Mouse (Mus musculus): ENCODE results near the gene Gpd1l. TPM values are rescaled to one million over a fixed set of nuclear protein-coding genes. Genes with fewer than 3 reads are reported as not detected.

The Gpd1l gene
- polyA plus RNA-seq, 1 experiment from 2014 or later: 30.9 TPM

- H3K36me3 ChIP-seq: no peaks in the 10 kb centered on the region
- WGBS: 72% methylated on average over 4 of the region's 4 CpGs
- no peak overlapping the region for H3K4me3 ChIP-seq
- no peaks in the 10 kb centered on the region for H3K27me3 ChIP-seq
- no peak overlapping the region for H3K4me2 ChIP-seq (replicated peaks)
- no peak overlapping the region for H3K27ac ChIP-seq (replicated peaks)
- no peaks in the 10 kb centered on the region for H3K9me3 ChIP-seq
- 0 out of 2 replicates have a peak, but pooled peaks cover 2% of the 10 kb centered on the region for H3K4me1 ChIP-seq
- H3K9ac ChIP-seq (replicated peaks): no peak overlapping the region
- no peak for ATAC-seq (replicated peaks)
Measured at GRCm38 (mm10) chr9:114885564-114885963, 48.2 kb downstream of the Gpd1l start.

GRCm38 (mm10) chr9:114881977-114882376, 51.8 kb downstream of the Gpd1l start:
- ATAC-seq (replicated peaks): no peak
- Histone ChIP-seq H3K4me3 (no peak overlapping the region), H3K27ac (replicated peaks) (no peak overlapping the region), H3K36me3 (no peaks in the 10 kb centered on the region), H3K9me3 (no peaks in the 10 kb centered on the region), H3K9ac (replicated peaks) (no peak overlapping the region), H3K4me1 (no peaks in the 10 kb centered on the region), H3K4me2 (replicated peaks) (no peak overlapping the region), H3K27me3 (no peaks in the 10 kb centered on the region)
- 82% methylated on average over 2 of the region's 2 CpGs for WGBS

GRCm38 (mm10) chr9:114855327-114855726, 78.5 kb downstream of the Gpd1l start:
- no peak overlapping the region for H3K4me2 ChIP-seq (replicated peaks)
- H3K27me3 ChIP-seq: no peaks in the 10 kb centered on the region
- H3K9me3 ChIP-seq: no peaks in the 10 kb centered on the region
- 66% methylated on average over 11 of the region's 11 CpGs for WGBS
- H3K36me3 ChIP-seq: no peaks in the 10 kb centered on the region
- no peak overlapping the region for H3K4me3 ChIP-seq
- ATAC-seq (replicated peaks): no peak
- H3K9ac ChIP-seq (replicated peaks): no peak overlapping the region
- peaks cover 7% of the 10 kb centered on the region for H3K4me1 ChIP-seq
- H3K27ac ChIP-seq (replicated peaks): no peak overlapping the region

- ATAC-seq (replicated peaks): peak; percentile 66
- Histone ChIP-seq H3K27ac (replicated peaks) (peak overlapping the region; percentile 37; the same call in 1 of the 2 replicates), H3K36me3 (no peaks in the 10 kb centered on the region), H3K4me3 (no peak overlapping the region), H3K4me2 (replicated peaks) (no peak overlapping the region), H3K27me3 (no peaks in the 10 kb centered on the region), H3K4me1 (peaks cover 7% of the 10 kb centered on the region), H3K9ac (replicated peaks) (no peak overlapping the region), H3K9me3 (no peaks in the 10 kb centered on the region)
- 65% methylated on average over 9 of the region's 9 CpGs for WGBS
Measured at GRCm38 (mm10) chr9:114854686-114855085, 79.1 kb downstream of the Gpd1l start.

GRCm38 (mm10) chr9:114853336-114853735, 80.5 kb downstream of the Gpd1l start:
- 68% methylated on average over 15 of the region's 15 CpGs for WGBS
- ATAC-seq (replicated peaks): no peak
- Histone ChIP-seq H3K4me1 (peaks cover 7% of the 10 kb centered on the region), H3K9me3 (no peaks in the 10 kb centered on the region), H3K9ac (replicated peaks) (no peak overlapping the region), H3K27ac (replicated peaks) (no peak overlapping the region), H3K4me2 (replicated peaks) (no peak overlapping the region), H3K4me3 (no peak overlapping the region), H3K36me3 (no peaks in the 10 kb centered on the region), H3K27me3 (no peaks in the 10 kb centered on the region)

- H3K9me3 ChIP-seq: no peaks in the 10 kb centered on the region
- 83% methylated on average over 8 of the region's 8 CpGs for WGBS
- no peaks in the 10 kb centered on the region for H3K36me3 ChIP-seq
- no peaks in the 10 kb centered on the region for H3K27me3 ChIP-seq
- H3K4me2 ChIP-seq (replicated peaks): no peak overlapping the region
- no peak overlapping the region for H3K9ac ChIP-seq (replicated peaks)
- no peak for ATAC-seq (replicated peaks)
- H3K27ac ChIP-seq (replicated peaks): no peak overlapping the region
- no peak overlapping the region for H3K4me3 ChIP-seq
- peaks cover 7% of the 10 kb centered on the region for H3K4me1 ChIP-seq
Measured at GRCm38 (mm10) chr9:114851419-114852190, 82.2 kb downstream of the Gpd1l start.

Other genes starting within 250 kb of the Gpd1l start
- gene Dync1li1, start 245.2 kb downstream of the Gpd1l start, polyA plus RNA-seq (2015; fragmentation: Nextera tagmentation; extraction: Ambion mirVana): 110 and 113 TPM in 2 replicates
- gene Cmtm6, start 202.9 kb downstream of the Gpd1l start, polyA plus RNA-seq (2015; fragmentation: Nextera tagmentation; extraction: Ambion mirVana): 24.7 and 26.5 TPM in 2 replicates
- gene Cmtm7, start 152.1 kb downstream of the Gpd1l start, polyA plus RNA-seq (2015; fragmentation: Nextera tagmentation; extraction: Ambion mirVana): 15.2 and 18.1 TPM in 2 replicates
- 7.9 and 8.4 TPM in 2 replicates for gene Cmtm8, start 89.8 kb downstream of the Gpd1l start, polyA plus RNA-seq (2015; fragmentation: Nextera tagmentation; extraction: Ambion mirVana)
- gene Osbpl10, start 44.6 kb upstream of the Gpd1l start, polyA plus RNA-seq (2015; fragmentation: Nextera tagmentation; extraction: Ambion mirVana): 1.9 and 2.6 TPM in 2 replicates
- 229 and 257 TPM in 2 replicates for gene Rps27rt, start 48.8 kb upstream of the Gpd1l start, polyA plus RNA-seq (2015; fragmentation: Nextera tagmentation; extraction: Ambion mirVana)